Mouse (Mus musculus) neural tube, embryonic 12.5 days (tissue): ENCODE data around the gene Ubl3. TPM values are rescaled to one million over a fixed set of nuclear protein-coding genes. Genes with fewer than 3 reads are reported as not detected.

Experiments
- polyA plus RNA-seq: library from polyadenylated mRNA; unstranded; fragments of >200 nt; fragmentation: Nextera tagmentation; extraction: Ambion mirVana; gene quantifications from 2 replicates; pipeline ENCODE4 v1.2.1, GENCODE M21; 2016

Ubl3 gene
- polyA plus RNA-seq, 1 experiment from 2014 or later: 106 TPM

Other genes with a start within 250 kb of the Ubl3 start
- gene Slc7a1, start 152.9 kb downstream of the Ubl3 start, polyA plus RNA-seq: 20.6 and 21.8 TPM in 2 replicates